Mouse (Mus musculus) midbrain, embryonic 11.5 days (tissue): ENCODE results near the gene Gm11034. TPM values are rescaled to one million over a fixed set of nuclear protein-coding genes. Genes with fewer than 3 reads are reported as not detected.
A peak's percentile ranks its signal among the peaks of the same experiment; 100 is the strongest.

Experiments
- ATAC-seq: fragments of 200-750 bp; cut with Nextera tagmentation; 2 replicates; pipeline ENCODE4 v1.8.0; 2017; ENCODE audit warnings: moderate TSS enrichment, moderate library complexity; ENCODE audit not compliant: low FRiP score
- DNase-seq: peaks from one replicate; pipeline ENCODE4 v3.0.0; 2015; ENCODE audit warnings: low spot score; ENCODE audit errors: missing footprints
- H3K27ac ChIP-seq: fragments of 300-500 bp; sonication (generic); 2 replicates; pipeline ENCODE4 v1.5.1; 2014; ENCODE audit warnings: low read depth, low read length
- H3K27me3 ChIP-seq: fragments of 300-500 bp; sonication (generic); 2 replicates; pipeline ENCODE4 v1.6.1; 2014; ENCODE audit warnings: mild to moderate bottlenecking, low read length, moderate library complexity, mixed read lengths; ENCODE audit not compliant: control insufficient read depth, insufficient read depth
- H3K36me3 ChIP-seq: fragments of 300-500 bp; sonication (generic); 2 replicates; pipeline ENCODE4 v1.6.1; 2014; ENCODE audit warnings: mild to moderate bottlenecking, low read length, moderate library complexity, mixed read lengths; ENCODE audit not compliant: control insufficient read depth, insufficient read depth
- H3K4me1 ChIP-seq: fragments of 300-500 bp; sonication (generic); 2 replicates; pipeline ENCODE4 v1.6.1; 2014; ENCODE audit warnings: low read length; ENCODE audit not compliant: control insufficient read depth, insufficient read depth
- H3K4me2 ChIP-seq: fragments of 300-500 bp; sonication (generic); 2 replicates; pipeline ENCODE4 v1.6.1; 2014; ENCODE audit warnings: mild to moderate bottlenecking, moderate library complexity
- H3K4me3 ChIP-seq: fragments of 300-500 bp; sonication (generic); 2 replicates; pipeline ENCODE4 v1.5.1; 2014; ENCODE audit warnings: low read depth, low read length
- H3K9ac ChIP-seq: fragments of 300-500 bp; sonication (generic); 2 replicates; pipeline ENCODE4 v1.6.1; 2014; ENCODE audit warnings: low read length
- H3K9me3 ChIP-seq: fragments of 300-500 bp; sonication (generic); 2 replicates; pipeline ENCODE4 v1.6.1; 2016; ENCODE audit warnings: low read length; ENCODE audit not compliant: control insufficient read depth
- WGBS: fragments of 180-500 bp; shearing (Covaris S2); extraction: QIAGEN DNeasy Blood & Tissue Kit; methylation state at CpG from one replicate; pipeline ENCODE4 v1.1.7; 2014; 5-methylcytosine and 5-hydroxymethylcytosine counted together
- polyA plus RNA-seq: library from polyadenylated mRNA; unstranded; fragments of >200 nt; fragmentation: Nextera tagmentation; extraction: Ambion mirVana; gene quantifications from 2 replicates; pipeline ENCODE4 v1.2.1, GENCODE M21; 2014

Gene Gm11034
- polyA plus RNA-seq, 1 experiment from 2014 or later: not detected

- Histone ChIP-seq H3K4me3 (no peak overlapping the region), H3K36me3 (no peaks in the 10 kb centered on the region), H3K9me3 (no peaks in the 10 kb centered on the region), H3K27ac (no peak overlapping the region), H3K4me1 (peaks cover 6% of the 10 kb centered on the region), H3K9ac (no peak overlapping the region), H3K27me3 (no peaks in the 10 kb centered on the region), H3K4me2 (no peak overlapping the region)
- 82% methylated on average over 2 of the region's 2 CpGs for WGBS
- DNase-seq (no peak), ATAC-seq (no peak)
Measured at GRCm38 (mm10) chr8:72244610-72245009, 31.2 kb upstream of the Gm11034 start.

GRCm38 (mm10) chr8:72242226-72242625 is 28.8 kb upstream of the Gm11034 start:
- no peak overlapping the region for H3K27ac ChIP-seq
- 81% methylated on average over 1 of the region's 1 CpGs for WGBS
- H3K4me1 ChIP-seq: peaks cover 6% of the 10 kb centered on the region
- no peak overlapping the region for H3K4me3 ChIP-seq
- H3K27me3 ChIP-seq: no peaks in the 10 kb centered on the region
- no peak overlapping the region for H3K4me2 ChIP-seq
- no peak for ATAC-seq
- H3K9ac ChIP-seq: no peak overlapping the region
- H3K36me3 ChIP-seq: no peaks in the 10 kb centered on the region
- H3K9me3 ChIP-seq: no peaks in the 10 kb centered on the region
- no peak for DNase-seq

- H3K36me3 ChIP-seq: no peaks in the 10 kb centered on the region
- peak overlapping the region; percentile 59 for H3K4me2 ChIP-seq
- H3K4me1 ChIP-seq: peaks cover 6% of the 10 kb centered on the region
- H3K27ac ChIP-seq: peak overlapping the region; percentile 94; the same call in 1 of the 2 replicates
- peak overlapping the region; percentile 74 for H3K9ac ChIP-seq
- H3K4me3 ChIP-seq: peak overlapping the region; percentile 61
- H3K9me3 ChIP-seq: no peaks in the 10 kb centered on the region
- no peaks in the 10 kb centered on the region for H3K27me3 ChIP-seq
- WGBS: 74% methylated on average over 7 of the region's 7 CpGs
- DNase-seq (no peak), ATAC-seq (no peak)
Measured at GRCm38 (mm10) chr8:72240951-72241350, 27.5 kb upstream of the Gm11034 start.

- H3K27me3 ChIP-seq: no peaks in the 10 kb centered on the region
- H3K4me3 ChIP-seq: peak overlapping the region; percentile 61
- peak overlapping the region; percentile 59 for H3K4me2 ChIP-seq
- ATAC-seq: no peak
- under 1% methylated on average over 24 of the region's 24 CpGs for WGBS
- DNase-seq: no peak
- H3K9me3 ChIP-seq: no peaks in the 10 kb centered on the region
- H3K4me1 ChIP-seq: peaks cover 6% of the 10 kb centered on the region
- H3K9ac ChIP-seq: peak overlapping the region; percentile 74
- peak overlapping the region; percentile 94 for H3K27ac ChIP-seq
- no peaks in the 10 kb centered on the region for H3K36me3 ChIP-seq
Measured at GRCm38 (mm10) chr8:72240403-72240763, 26.9 kb upstream of the Gm11034 start.

GRCm38 (mm10) chr8:72239499-72240402 is 26.3 kb upstream of the Gm11034 start, which contains the start of gene Ap1m1:
Ap1m1 (plus strand) TSS chr8:72240018.
- Histone ChIP-seq H3K4me1 (peaks cover 6% of the 10 kb centered on the region), H3K9ac (peak within 1 kb of the TSS; percentile 74), H3K9me3 (no peaks in the 10 kb centered on the region), H3K27me3 (no peaks in the 10 kb centered on the region), H3K36me3 (no peaks in the 10 kb centered on the region), H3K4me2 (peak within 1 kb of the TSS; percentile 59), H3K27ac (peak within 1 kb of the TSS; percentile 94), H3K4me3 (peak within 1 kb of the TSS; percentile 61)
- WGBS: under 1% methylated on average over 54 of the region's 54 CpGs
- peak; percentile 97 for ATAC-seq
- peak; percentile 99 for DNase-seq

- no peak overlapping the region for H3K4me3 ChIP-seq
Measured at GRCm38 (mm10) chr8:72222656-72223055, 9.2 kb upstream of the Gm11034 start.

GRCm38 (mm10) chr8:72220758-72221157 is 7.3 kb upstream of the Gm11034 start:
- Histone ChIP-seq H3K4me2 (peak overlapping the region; percentile 89), H3K27ac (no peak overlapping the region), H3K9me3 (no peaks in the 10 kb centered on the region), H3K36me3 (peaks cover 12% of the 10 kb centered on the region; the same call in 1 of the 2 replicates), H3K4me3 (peak overlapping the region; percentile 87), H3K4me1 (peaks cover 5% of the 10 kb centered on the region), H3K27me3 (no peaks in the 10 kb centered on the region), H3K9ac (no peak overlapping the region)
- 88% methylated on average over 4 of the region's 4 CpGs for WGBS
- no peak for DNase-seq
- ATAC-seq: no peak

More at GRCm38 (mm10) chr8:72222656-72223055, 9.2 kb upstream of the Gm11034 start:
- Histone ChIP-seq H3K27me3 (no peaks in the 10 kb centered on the region), H3K4me1 (peaks cover 5% of the 10 kb centered on the region), H3K27ac (no peak overlapping the region), H3K4me2 (no peak overlapping the region), H3K9me3 (no peaks in the 10 kb centered on the region), H3K36me3 (peaks cover 12% of the 10 kb centered on the region; the same call in 1 of the 2 replicates), H3K9ac (no peak overlapping the region)
- no peak for ATAC-seq
- WGBS: 94% methylated on average over 5 of the region's 5 CpGs
- no peak for DNase-seq

- Histone ChIP-seq H3K27ac (no peak within 1 kb of the TSS; the same call in 1 of the 2 replicates), H3K4me3 (peak within 1 kb of the TSS; percentile 87), H3K4me2 (peak within 1 kb of the TSS; percentile 89), H3K9me3 (no peaks in the 10 kb centered on the region), H3K36me3 (peaks cover 12% of the 10 kb centered on the region; the same call in 1 of the 2 replicates), H3K9ac (peak within 1 kb of the TSS; percentile 79), H3K27me3 (no peaks in the 10 kb centered on the region), H3K4me1 (peaks cover 5% of the 10 kb centered on the region)
- peak; percentile 98 for ATAC-seq
- DNase-seq: peak; percentile 98
- 18% methylated on average over 39 of the region's 39 CpGs for WGBS
Measured at GRCm38 (mm10) chr8:72219541-72220363, 6.3 kb upstream of the Gm11034 start, which contains the start of gene Fam32a. Fam32a (plus strand) TSS chr8:72219730.
